In the genomic region with DNA sequence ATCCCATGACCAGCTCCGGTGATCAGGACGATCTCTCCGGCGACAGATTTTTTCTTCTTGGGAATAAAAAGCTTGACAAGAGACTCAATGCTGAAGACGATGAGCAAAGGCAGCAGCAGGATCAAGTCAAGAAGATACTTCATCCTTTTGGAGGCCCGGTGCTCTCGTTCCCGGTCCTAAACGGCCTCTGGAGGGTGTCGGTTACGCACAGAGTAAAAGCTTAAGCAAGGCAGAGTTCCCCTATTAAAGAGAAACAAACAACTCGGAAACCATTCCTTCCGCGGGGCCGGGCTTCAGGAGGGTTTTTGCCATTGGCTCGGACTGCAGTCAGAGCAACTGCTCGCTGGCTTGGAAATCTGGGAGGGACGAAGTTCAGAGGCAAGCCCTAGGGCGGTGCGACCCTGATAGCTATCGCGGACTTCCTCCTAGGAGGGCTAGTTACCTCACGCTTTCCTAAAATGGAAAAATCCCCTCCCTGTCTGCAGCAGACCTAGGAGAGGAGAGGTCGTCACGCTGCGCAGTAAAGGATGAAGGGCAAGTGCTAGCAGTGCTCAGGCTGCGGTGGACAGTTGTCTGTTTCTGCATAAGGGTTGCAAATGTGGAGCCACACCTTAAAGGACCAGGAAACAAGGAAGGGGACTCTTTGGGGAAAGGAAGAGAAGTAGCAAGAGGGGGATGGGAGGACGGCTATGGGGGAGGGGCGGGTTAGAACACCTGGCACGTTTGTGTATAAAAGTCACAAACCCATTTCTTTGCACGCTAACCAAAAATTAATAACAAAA, we compare ENCODE assay signal across 8 mouse cellular contexts. TPM values are rescaled to one million over a fixed set of nuclear protein-coding genes. Genes with fewer than 3 reads are reported as not detected.
DNase-seq lines count a peak whose midpoint lies in the region; ATAC-seq lines count a peak whose summit lies in the region.

A gene (minus strand): TSS at position 323 of the 782 bp plus-strand sequence.

- peak within 1 kb of the TSS; percentile 67 for H3K4me3 ChIP-seq in intestine, embryonic 14.5 days (ENCODE audit: low read depth, low read length)

- H3K9me3 ChIP-seq in intestine, embryonic 14.5 days (ENCODE audit: control insufficient read depth, low read length): no peaks in the 10 kb centered on the region

- peaks cover 14% of the 10 kb centered on the region for H3K36me3 ChIP-seq in intestine, embryonic 14.5 days (ENCODE audit: control insufficient read depth, insufficient read depth, low read length)

- no peaks in the 10 kb centered on the region for H3K27me3 ChIP-seq in intestine, embryonic 14.5 days (replicated peaks; ENCODE audit: control insufficient read depth, insufficient read depth, low read length)

- H3K27ac ChIP-seq in intestine, embryonic 14.5 days (ENCODE audit: low read depth): peak within 1 kb of the TSS; percentile 87

- peak; percentile 92 to 97 for DNase-seq in adrenal gland, adult (ENCODE audit: inconsistent age in 2 of 2, low spot score in 1 of 2)
- DNase-seq in embryo, embryonic 11 days: peak; percentile 90
- peak; percentile 87 for DNase-seq in gastrocnemius, postnatal 25 days
- peak; percentile 87 for DNase-seq in intestine, embryonic 14.5 days (ENCODE audit: low spot score)
- peak; percentile 59 to 90 for DNase-seq in left cerebral cortex, postnatal 10 days (ENCODE audit: extremely low spot score in 1 of 2, low spot score in 2 of 2)
- DNase-seq in right cerebral cortex, postnatal 25 days: peak; percentile 71
- peak; percentile 82 to 94 for DNase-seq in urinary bladder, postnatal 36 days (ENCODE audit: low spot score in 2 of 2)

- ATAC-seq in intestine, embryonic 14.5 days (replicated peaks; ENCODE audit: low FRiP score, low TSS enrichment, low read depth): peak; percentile 93
- ATAC-seq in megakaryocyte progenitor cell, adult 5-6 weeks (replicated peaks; ENCODE audit: poor library complexity): peak; percentile 79

- intact Hi-C loops in left cerebral cortex, postnatal 10 days (cut with DNase I): no loop called here

- WGBS in intestine, embryonic 14.5 days: under 1% methylated on average over 31 of the region's 31 CpGs

- H3K4me1 ChIP-seq in intestine, embryonic 14.5 days (replicated peaks; ENCODE audit: control insufficient read depth, insufficient read depth, low read length): peaks cover 30% of the 10 kb centered on the region

- H3K4me2 ChIP-seq in intestine, embryonic 14.5 days (ENCODE audit: low read length): peak within 1 kb of the TSS; percentile 72

- peak within 1 kb of the TSS; percentile 67 for H3K9ac ChIP-seq in intestine, embryonic 14.5 days (ENCODE audit: low read length)

RNA-seq across cellular contexts. Expression of the gene that starts here (rescaled TPM):
- total RNA-seq in gastrocnemius, postnatal 25 days (2021): 1 to 10 TPM; 7.8 to 8.3 TPM
- 6.2 and 6.5 TPM in 2 replicates for polyA plus RNA-seq in intestine, embryonic 14.5 days (2014; fragmentation: Nextera tagmentation; extraction: Ambion mirVana)
- total RNA-seq in left cerebral cortex, postnatal 10 days (2021): 10 to 100 TPM; 27.6 to 29.4 TPM
- 76.9 and 81.8 TPM in 2 replicates for total RNA-seq in megakaryocyte progenitor cell, adult 5-6 weeks (2015)
- 90.0 and 93.6 TPM in 2 replicates for total RNA-seq in megakaryocyte progenitor cell, adult 5-6 weeks (2017)

Comparison
In these comparisons a context has a peak if more than half of its experiments do, and no peak if none do; other contexts are left out.
1. Peak in every context shown above with its lines: DNase-seq, ATAC-seq, H3K4me3 ChIP-seq and H3K27ac ChIP-seq.